Mouse (Mus musculus) lung, adult 2 months (tissue): ENCODE data around the gene Maml2.

ENCODE experiments used
- CTCF ChIP-seq: fragments of 200-500 bp; IDR thresholded peaks from 2 replicates; pipeline ENCODE4 v1.5.1; 2011; ENCODE audit warnings: mild to moderate bottlenecking, low read length, control low read depth; ENCODE audit not compliant: insufficient read depth
- POLR2A ChIP-seq: fragments of 200-500 bp; IDR thresholded peaks from 2 replicates; pipeline ENCODE4 v1.6.1; 2011; ENCODE audit warnings: low read depth, mild to moderate bottlenecking, control low read depth, low read length, borderline replicate concordance; ENCODE audit errors: extremely low read depth

DNA sequence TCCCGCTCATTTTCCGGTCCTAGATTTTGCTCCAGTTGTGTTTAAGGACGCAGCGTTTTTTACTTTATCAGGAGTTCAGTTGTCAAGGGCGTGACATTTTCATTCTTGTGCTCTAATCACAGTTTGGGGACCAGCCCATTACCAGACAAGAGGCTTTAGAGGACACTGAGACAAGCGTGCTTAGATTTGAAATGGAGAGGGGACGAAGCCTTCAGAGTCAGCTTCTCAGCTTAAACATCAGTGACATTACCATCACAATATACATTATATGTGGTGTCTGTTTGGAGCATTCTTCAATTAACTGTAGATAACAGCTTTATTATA, 451.9 kb downstream of the Maml2 start:
- TF ChIP-seq POLR2A, result no peak
- no peak for TF ChIP-seq CTCF
